Mouse (Mus musculus): ENCODE results near the gene Rgs7bp. TPM values are rescaled to one million over a fixed set of nuclear protein-coding genes. Genes with fewer than 3 reads are reported as not detected.

Gene Rgs7bp
- total RNA-seq, 2 experiments from 2014 or later = 85.4 to 85.7 TPM

DNA sequence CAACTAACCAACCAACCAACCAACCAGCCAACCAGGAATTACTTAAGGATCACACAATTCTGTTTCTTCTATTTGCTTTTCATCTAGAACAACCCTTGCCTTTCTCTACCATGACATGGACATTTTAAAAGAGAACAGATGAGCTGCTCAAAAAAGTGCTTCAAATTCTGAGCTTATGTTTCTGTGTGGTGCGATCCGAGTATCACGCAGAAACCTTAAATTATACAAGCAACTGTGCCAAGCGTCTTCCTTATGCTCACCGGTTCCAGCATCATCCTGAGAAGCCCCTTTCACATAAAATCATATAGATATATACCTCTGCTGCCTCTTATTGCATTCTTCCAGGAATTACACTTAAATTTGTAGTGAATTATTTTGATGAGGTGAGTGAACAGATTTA lies 43.4 kb downstream of the Rgs7bp start:
- DNase-seq (ENCODE audit: low spot score in 2 of 2) = no peak

- no peak for DNase-seq (ENCODE audit: low spot score in 2 of 2)
Measured at GRCm38 (mm10) chr13:105008891-105009290, 45.8 kb downstream of the Rgs7bp start.

- no peak for DNase-seq (ENCODE audit: low spot score in 2 of 2)
Measured at GRCm38 (mm10) chr13:105002831-105003157, 51.9 kb downstream of the Rgs7bp start.

- DNase-seq (ENCODE audit: low spot score in 2 of 2) = peak in 1 of 2 experiments; percentile 24
Measured at GRCm38 (mm10) chr13:105002132-105002830, 52.4 kb downstream of the Rgs7bp start.

GRCm38 (mm10) chr13:105001714-105002113 lies 53.0 kb downstream of the Rgs7bp start:
- no peak for DNase-seq (ENCODE audit: low spot score in 2 of 2)

DNA sequence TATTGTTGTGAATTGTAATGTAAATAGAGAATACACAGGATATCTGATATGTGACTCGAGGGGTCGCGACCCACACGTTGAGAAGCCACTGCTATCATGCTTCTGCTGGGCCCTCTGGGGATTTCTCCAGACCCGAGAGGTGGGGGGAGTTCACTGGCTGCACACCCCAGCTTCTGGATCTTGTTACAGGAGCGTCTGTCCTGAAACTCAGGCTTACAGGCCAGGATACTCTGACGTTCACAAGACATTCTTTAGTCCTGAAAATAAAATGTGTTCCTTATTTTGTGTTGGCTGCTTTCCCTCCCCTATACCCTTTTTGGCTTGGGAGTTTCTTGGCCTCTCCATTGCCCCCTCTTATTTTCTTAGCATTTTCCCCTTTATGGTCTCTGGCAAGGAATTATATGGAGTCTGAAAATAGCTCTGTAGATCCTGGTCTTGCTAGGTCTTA lies 65.9 kb downstream of the Rgs7bp start:
- DNase-seq (ENCODE audit: low spot score in 2 of 2) = no peak

DNA sequence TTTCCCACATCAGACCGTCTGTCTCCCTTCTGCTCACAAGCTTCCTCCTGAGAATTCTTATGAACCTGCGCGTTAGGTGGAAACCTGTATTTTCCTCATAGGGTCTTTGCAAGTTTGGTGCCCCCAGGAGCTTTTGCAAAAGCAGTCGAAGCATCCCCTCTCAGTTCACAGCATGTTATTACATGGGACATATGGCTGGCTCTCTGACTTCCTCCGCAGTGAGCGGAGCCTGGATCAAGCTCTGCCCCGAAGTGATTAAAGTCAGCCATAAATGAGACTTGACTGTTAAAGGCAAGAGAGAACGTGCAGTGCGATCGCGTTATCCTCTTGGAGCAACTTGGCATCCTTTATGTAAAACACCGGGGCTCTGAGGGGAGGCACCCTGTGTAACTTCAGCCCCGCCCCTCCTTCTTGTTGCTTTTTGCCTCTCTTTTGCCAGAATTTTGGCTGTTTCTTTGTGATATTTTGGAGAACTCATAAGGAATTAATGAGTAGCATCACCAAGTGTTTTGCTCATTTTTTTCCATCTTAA lies 66.7 kb downstream of the Rgs7bp start:
- DNase-seq (ENCODE audit: low spot score in 2 of 2) = no peak

DNA sequence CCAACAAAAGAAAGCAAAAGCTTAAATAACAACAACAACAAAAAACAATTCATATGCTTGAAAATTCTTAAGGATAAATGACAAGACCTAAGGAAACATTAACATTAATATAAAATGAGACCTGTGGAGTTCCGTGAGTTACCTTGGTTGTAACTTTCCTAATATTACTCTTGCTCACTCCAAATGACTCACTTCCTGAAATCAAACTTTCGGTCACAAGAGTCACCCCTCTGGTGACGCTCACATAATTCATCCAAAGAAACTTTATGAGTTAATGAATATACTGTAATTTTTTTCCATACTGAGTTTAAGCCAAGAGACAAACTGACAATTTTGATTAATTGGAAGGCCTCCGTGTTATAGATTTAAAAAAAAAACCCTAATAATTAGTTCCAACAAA lies 69.0 kb downstream of the Rgs7bp start:
- no peak for DNase-seq (ENCODE audit: low spot score in 2 of 2)

DNA sequence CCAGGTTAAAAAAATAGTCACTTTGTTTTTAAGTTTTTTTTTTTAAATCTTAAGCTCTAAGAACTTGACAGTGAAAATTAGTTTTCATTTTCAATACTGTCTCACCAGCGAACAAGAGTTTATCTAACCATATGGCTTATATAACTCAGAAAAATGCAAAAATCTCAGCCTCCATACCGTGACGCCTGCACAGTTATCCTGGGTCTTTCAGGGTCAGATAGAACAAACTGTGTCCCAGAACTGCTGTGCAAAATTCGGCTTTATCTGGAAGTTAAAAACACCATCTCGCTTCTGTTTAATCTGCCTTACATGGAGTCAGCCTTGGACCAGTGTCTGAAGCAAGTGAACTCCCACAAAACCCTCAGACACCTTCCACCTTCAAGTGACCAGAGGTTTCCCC lies 70.7 kb downstream of the Rgs7bp start:
- DNase-seq (ENCODE audit: low spot score in 2 of 2) = no peak

DNA sequence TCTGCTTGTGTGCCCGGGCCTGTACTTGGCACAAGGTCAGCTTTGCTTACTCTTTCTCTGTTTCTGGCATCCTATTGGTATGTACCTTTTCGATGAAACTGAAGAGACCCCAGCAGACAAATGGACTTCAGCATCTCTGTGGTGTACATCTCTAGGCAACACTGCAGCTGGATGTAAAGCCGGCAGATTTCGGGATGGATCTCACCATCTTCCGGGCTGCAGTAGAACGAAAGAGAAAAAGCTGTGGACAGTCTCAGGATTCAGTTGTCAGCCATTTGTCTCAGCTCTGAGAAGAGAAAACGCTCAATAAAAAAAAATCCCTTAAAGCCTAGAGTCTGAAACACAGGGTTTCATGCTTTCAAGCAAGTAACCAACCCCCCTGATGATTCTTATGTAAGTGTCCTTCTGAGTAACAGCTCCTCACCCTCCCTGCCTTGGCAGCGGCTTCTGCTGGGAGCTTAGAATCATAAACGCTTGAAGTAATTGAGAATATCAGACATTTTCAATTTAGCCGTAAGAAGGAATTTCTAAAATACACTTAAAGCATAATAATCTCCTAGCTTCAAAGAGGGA lies 71.9 kb downstream of the Rgs7bp start:
- DNase-seq (ENCODE audit: low spot score in 2 of 2) = no peak

- DNase-seq (ENCODE audit: low spot score in 2 of 2) = no peak
Measured at GRCm38 (mm10) chr13:104978176-104978575, 76.6 kb downstream of the Rgs7bp start.

DNA sequence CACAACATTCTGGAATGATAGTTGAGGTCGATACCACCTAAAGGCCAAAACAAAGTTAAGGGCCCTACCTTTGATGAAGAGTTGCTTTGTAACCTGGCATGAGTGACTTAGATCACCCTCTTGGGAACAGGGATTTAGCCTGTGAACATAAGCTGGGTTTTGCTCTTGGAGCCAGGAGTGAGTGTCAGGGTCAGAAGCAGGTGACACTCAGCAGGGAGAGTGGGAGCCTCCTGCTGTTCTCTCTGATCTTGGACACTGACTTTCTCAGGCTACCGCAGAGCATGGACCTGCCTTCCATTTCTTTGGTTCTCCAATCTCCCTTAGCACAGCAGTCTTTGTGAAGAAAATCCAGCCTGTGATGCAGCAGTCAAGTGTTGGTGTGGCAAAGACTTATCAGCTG lies 87.2 kb downstream of the Rgs7bp start:
- DNase-seq (ENCODE audit: low spot score in 2 of 2) = no peak

DNA sequence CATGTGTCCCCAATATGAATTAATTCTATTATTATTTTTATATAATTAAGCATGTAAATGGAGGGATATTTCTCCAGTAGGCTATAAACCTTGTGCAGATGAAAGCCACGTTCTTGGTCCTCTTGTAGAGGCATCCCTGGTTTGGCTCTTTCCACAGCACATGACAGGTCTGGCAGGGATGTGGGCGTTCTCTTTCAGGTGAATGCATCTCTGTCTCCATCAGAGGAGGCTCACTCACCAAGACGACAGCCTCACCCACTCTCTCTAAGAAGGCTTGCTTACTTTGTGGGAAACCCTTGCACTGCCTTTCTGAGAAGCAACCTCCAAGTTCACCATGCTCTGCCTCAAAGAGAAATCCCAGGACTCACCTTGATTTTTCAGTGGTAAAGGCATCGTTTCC lies 91.0 kb downstream of the Rgs7bp start:
- no peak for DNase-seq (ENCODE audit: low spot score in 2 of 2)

- DNase-seq (ENCODE audit: low spot score in 2 of 2) = peak; percentile 36 to 41
Measured at GRCm38 (mm10) chr13:104962716-104963411, 91.9 kb downstream of the Rgs7bp start.

- DNase-seq (ENCODE audit: low spot score in 2 of 2) = no peak
Measured at GRCm38 (mm10) chr13:104962166-104962565, 92.6 kb downstream of the Rgs7bp start.

DNA sequence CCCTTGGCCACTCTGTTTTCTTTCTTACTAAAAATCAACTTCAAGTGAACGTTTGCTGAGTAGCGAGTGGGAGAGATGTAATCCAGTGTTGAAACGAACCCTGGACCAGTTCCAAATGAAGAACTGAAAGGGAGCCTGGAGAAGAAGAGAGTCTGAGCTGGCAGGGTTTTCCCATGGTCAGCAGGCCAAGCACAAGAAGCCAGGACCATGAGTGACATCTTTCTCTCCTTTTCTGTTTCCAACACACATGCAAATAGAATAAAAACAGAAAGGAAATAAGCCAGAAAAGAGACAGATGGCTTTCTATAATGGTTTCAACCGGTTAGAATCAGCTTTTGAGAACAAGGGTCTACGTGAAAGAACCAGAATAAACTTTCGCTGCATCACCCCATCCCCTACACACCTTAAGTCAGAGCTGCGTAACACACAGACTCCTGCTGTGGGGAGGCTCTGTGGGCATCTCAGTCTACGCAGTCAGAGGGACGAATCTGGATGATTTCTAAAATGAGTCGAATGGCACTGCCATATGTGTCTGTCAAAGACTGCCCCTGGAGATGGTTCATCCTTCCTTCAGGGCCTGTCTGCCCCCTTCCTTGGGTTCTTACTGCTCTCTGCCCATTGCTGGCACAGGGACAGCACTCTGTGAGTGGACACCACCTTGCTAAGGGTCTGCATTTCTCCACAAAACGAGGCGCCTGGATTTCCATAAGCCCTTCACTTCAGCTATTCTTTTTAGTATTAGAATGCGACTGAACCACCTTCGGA lies 93.6 kb downstream of the Rgs7bp start:
- no peak for DNase-seq (ENCODE audit: low spot score in 2 of 2)

- DNase-seq (ENCODE audit: low spot score in 2 of 2) = no peak
Measured at GRCm38 (mm10) chr13:104960206-104960928, 94.4 kb downstream of the Rgs7bp start.

DNA sequence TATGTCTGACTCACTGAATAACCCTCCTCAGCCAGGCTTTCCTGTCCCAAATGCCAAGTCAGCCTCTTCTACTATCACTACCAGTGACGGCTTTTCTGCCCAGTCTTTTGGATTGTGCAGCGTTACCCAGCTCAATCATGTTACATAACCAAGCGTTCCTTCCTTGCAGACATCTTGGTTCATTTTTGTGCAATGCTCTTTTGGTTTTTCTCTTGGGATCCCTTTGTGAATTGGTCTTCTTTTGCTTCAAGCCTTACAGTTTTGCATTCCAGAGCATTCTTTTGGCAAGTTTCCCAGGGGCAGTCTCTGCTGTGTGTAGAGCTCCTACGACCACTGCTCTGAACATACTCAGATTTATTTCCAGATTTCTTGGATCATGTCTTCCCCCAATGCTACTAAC lies 95.0 kb downstream of the Rgs7bp start:
- DNase-seq (ENCODE audit: low spot score in 2 of 2) = no peak

DNA sequence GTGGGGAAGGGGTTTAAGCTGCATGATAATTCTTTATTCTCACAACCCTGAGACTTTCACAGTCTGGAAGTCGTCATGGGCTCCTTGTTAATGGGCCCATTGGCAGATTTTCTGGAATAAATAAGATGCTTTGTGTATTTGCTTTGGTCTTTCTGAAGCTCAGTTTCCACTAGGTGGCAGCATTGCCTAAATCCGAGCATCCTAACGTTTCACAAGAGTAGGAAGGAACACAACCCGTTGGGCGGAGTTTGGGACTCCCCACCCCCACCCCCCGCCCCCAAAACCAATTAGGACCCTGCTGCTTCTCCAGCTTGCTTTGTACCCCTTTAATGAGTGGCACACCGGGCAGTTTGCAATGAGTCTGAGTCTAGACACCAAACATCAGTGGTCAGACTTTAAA lies 106.8 kb downstream of the Rgs7bp start:
- DNase-seq (ENCODE audit: low spot score in 2 of 2) = peak; percentile 89 to 91

DNA sequence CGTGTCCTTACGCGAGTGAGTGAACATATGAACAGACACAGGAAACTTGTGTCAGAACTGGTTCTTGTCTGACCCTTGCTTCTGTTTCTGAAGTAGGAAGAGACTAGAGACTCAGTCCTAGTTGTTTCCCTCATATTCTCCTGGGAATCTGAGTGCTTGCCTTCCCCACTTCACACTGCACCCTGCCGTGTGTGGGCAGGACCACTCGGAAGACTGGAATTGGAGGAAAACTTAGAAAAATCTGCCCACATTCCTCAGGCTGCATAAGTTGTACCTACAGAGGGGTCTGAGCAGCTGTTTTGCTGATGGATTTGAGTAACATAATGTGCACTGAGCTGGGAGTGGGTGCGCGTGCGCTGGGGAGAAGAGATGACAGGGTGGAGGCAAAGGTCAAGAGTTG lies 114.2 kb downstream of the Rgs7bp start:
- DNase-seq (ENCODE audit: low spot score in 2 of 2) = no peak

- peak; percentile 77 to 79 for DNase-seq (ENCODE audit: low spot score in 2 of 2)
Measured at GRCm38 (mm10) chr13:104939856-104940255, 114.9 kb downstream of the Rgs7bp start.
